Mouse (Mus musculus): ENCODE measurements around the gene Nfatc4.

Gene Nfatc4

DNA sequence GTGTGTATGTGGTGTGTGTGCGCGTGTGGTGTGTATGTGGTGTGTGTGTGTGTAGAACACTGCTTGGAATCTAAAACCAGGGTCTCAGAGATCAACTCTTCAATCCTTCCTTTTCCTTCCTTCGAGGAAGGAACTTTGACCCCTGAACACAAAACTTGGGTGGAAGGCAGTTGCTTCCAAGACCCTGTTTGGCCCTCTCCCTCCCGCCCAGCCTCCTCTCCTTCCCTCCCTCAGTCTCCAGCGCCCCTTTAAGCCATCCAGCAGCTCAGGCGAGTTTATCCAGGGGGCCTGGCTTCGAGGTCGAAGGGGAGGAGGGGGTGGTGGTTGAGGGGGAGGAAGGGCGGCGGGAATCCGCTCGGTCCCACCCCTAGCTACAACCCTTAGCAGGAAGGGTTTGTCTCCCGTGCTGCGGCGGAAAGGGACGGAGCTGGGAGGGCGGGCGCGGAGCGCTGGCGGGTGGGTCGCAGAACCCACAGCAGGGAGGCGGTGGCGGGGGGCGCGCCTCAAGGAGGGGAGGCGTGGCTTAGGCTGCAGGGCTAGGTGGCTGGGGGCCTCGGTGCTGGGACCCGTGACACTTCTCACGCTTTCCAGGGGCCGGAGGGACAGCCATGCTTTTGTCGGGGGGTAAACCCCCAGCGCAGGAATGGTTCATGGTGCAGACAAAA lies 30.8 kb downstream of the Nfatc4 start, which contains the start of gene Nynrin:
TSS of gene Nynrin (plus strand) at position 390 of the 665 bp plus-strand sequence.
- peak; percentile 91 for DNase-seq (ENCODE audit: extremely low spot score)

DNA sequence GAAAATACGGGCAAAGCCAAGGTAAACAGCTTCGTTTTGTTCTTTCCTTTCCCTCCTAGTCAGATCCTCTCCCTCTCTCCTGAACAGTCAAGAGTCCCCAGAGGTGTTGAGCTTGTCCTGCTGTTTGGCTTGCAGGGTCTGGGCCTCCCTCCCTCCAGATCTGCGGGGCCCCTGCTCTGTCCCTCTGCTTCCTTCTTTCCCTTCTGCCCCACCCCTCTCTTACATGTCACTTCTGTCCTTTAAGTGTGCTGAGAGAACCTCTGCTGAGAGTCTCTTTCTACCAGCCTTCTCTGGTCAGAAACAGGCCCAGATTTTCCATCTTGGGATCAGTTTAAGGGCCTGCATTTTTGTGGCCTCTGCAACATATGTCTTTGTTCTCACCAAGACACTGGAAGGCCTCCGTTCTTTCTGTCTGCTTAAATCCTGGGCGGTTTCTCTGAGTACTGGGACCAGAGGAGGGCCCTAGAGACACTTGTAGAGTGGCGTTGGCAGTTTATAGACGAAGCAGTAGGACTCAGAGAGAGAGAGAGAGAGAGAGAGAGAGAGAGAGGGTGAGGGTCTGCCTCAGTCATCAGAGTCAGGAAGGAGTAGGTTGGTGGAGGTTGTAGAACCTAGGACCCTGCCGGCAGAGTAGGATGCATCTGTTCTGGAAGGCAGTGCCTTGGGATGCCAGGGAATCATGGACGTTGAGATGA lies 31.6 kb downstream of the Nfatc4 start:
- DNase-seq (ENCODE audit: extremely low spot score): no peak

DNA sequence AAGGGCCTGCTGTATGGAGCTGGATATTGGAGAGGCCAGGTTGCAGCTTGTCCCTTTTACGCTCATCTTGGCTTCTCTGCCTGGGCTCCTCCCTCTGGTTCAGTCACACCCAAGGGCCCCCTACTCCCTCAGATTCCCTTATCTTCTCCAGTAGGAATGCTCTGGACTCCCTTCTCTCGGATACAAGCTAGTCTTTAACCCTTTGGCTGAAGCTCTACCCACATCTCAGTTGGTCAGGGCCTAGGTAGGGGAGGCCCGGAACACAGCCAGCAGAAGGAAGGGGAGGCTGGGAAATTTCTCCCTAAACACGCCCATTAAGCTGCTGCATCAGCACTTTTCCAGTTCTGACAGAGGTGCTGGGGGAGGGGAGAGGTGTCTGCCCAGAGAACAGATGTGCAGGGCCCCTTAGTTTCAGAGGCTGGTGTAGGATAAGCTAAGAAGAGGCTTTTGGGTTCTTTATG lies 32.2 kb downstream of the Nfatc4 start:
- peak; percentile 69 for DNase-seq (ENCODE audit: extremely low spot score)

GRCm38 (mm10) chr14:55857588-55857987 lies 34.6 kb downstream of the Nfatc4 start:
- no peak for DNase-seq (ENCODE audit: extremely low spot score)

DNA sequence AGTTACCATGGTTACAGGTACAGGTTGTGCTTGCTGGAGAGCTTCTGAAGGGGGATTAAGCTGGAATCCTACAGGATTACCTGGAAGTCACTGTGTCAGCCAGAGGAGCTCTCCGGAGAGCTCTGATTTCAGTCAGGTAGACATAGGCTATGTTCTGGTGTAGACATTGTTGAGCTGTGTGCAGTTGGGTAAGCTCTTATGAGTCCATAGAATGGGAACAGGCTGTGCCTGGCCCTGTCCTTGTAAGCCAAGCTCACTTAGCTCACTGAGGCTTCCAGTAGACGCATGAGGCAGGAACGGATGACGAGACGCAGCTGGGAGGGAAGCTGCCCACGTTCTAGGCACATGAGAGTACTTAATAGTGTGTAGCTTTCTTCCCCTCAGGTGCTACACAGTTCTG lies 39.2 kb downstream of the Nfatc4 start:
- DNase-seq (ENCODE audit: extremely low spot score): no peak

DNA sequence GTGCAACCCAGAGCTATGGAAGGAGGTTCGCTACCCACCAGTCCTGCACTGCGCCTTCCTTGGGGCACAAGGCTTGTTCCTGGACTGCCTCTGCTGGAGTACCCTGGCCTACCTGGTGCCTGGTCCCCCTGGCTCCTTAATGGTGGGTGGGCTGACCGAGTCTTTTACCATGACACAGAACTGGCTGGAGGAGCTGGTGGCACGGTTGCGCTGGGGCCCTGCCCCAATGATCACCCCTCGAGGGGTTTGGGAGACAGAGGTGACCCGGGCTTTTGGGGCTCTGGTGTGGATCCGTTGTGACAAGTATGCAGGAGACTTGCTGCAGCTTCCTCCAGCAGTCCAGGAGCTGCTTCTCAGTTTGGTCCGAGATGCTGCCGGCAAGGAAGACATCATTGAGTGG lies 40.0 kb downstream of the Nfatc4 start:
- DNase-seq (ENCODE audit: extremely low spot score): no peak

DNA sequence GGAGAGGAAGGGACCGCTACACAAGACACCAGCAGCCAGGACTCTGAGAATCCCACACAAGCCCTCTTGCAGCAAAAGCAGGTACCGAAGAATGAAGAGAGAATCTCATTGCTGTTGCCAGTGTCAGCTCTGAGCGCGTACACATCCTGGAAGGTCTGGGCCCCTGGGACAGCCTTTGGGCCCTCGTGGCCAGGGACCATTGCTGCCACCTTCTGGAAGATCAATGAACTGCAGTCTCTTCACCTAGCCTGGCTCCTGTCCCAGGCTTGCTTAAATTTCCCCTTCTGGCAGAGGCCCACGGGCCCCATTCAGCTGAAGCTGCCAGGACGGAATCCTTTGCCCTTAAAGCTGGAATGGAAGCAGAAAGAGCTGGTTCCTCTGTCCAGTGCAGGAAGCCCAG lies 40.8 kb downstream of the Nfatc4 start:
- peak; percentile 71 for DNase-seq (ENCODE audit: extremely low spot score)

DNA sequence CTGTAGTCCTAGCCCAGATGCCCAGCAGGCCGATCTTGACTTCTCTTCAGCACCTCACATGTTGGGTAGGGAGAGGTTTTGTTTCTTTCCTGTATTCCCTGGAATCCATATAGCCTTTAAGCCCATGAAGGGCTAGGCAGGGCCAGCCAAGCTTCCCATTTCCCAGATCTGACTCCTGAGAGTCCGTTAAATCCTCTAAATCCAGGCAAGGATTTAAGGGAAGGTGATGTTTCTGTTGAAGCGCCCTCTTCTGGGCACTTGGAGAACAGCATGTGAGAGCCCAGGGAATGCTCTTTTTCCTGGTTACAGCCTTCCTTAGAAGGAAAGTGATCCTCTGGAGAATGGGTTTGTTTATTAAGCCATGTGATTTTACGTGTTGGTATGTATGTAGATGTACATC lies 44.0 kb downstream of the Nfatc4 start:
- DNase-seq (ENCODE audit: extremely low spot score): peak; percentile 67

DNA sequence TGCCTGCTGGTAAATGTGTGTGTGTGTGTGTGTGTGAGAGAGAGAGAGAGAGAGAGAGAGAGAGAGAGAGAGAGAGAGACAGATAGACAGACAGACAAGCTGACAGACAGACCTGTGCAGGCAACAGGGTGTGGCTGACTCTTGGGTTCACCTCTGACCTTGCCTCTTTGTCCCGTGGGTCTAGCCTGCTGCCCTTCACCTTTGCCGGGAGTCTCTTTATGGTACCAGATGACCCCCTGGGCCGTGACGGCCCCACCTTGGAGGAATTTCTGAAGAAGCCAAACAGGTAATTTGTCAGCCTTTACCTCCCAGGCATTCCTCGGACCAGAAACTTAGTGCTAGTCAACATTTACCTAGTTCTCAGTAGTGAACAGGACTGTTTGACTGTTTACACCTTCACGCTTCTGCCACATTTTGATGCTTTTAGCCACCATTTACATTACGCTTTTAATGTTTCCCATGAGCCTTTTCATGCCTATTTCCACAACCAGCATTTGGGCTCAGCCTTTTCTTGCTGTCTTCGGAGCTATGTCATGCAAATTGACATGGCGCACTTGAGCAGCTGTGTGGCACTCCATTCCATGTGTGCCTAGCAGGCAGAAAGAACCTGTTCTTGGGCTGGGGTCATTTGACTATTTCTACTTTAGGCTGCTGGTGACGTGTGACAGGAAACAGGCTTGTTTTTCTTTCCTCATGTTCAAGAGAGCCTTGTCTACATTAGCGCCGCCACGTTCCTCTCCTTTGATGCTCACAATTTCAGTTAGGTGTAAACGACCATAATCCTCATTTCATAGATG lies 45.5 kb downstream of the Nfatc4 start:
- no peak for DNase-seq (ENCODE audit: extremely low spot score)

- no peak for DNase-seq (ENCODE audit: extremely low spot score)
These were observed 46.6 kb downstream of the Nfatc4 start for GRCm38 (mm10) chr14:55869538-55869937.

DNA sequence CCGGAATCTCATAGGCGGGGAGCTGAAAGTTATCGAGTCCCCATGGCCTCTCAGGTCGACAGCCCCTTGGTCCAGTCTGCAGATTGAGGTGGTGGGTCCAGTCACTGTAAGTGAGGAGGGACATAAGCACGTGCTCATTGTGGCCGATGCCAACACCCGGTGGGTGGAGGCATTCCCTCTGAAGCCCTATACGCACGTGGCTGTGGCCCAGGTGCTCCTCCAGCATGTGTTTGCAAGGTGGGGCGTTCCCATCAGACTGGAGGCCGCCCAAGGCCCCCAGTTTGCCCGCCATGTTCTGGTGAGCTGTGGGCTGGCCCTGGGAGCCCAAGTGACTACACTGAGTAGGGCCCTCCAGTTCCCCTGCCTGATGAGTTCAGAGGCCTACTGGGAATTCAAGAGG lies 49.1 kb downstream of the Nfatc4 start:
- no peak for DNase-seq (ENCODE audit: extremely low spot score)

DNA sequence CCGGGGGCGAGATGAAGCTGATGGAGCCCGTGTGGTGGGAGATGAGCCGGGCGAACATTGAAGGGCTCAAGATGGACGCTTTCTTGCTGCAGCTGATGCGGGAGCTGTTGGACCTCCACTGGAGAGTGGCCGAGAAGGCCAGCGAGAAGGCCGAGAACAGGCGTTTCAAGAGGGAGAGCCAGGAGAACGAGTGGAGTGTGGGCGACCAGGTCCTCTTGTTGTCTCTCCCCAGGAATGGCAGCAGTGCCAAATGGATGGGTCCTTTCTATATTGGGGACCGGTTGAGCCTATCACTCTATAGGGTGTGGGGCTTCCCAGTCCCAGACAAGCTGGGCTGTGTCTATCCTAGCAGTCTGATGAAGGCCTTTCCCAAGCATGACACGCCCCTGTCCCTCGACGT lies 49.6 kb downstream of the Nfatc4 start:
- no peak for DNase-seq (ENCODE audit: extremely low spot score)

DNA sequence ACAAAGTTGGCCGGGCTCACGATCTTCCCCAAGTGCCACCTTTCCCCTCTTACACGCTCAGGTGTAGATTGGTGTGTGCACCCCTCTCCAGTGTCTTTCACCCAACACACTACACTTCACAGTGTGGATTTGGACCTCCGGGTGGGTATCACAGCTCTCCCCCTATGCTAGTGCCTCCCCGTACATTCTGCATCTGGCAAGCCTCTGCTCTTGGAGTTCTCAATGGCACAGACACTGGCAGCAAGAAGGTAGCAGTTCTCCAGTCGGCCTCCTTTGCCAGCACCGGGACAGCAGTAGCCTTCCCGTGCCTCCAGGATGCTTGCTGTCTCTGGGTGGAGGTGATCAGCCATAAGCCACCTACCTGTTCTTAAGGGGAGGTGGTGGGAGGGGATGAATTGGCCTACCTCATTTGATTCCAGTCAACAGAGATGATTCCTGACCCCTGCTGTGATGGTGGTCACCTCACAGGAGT lies 50.3 kb downstream of the Nfatc4 start:
- DNase-seq (ENCODE audit: extremely low spot score): no peak

DNA sequence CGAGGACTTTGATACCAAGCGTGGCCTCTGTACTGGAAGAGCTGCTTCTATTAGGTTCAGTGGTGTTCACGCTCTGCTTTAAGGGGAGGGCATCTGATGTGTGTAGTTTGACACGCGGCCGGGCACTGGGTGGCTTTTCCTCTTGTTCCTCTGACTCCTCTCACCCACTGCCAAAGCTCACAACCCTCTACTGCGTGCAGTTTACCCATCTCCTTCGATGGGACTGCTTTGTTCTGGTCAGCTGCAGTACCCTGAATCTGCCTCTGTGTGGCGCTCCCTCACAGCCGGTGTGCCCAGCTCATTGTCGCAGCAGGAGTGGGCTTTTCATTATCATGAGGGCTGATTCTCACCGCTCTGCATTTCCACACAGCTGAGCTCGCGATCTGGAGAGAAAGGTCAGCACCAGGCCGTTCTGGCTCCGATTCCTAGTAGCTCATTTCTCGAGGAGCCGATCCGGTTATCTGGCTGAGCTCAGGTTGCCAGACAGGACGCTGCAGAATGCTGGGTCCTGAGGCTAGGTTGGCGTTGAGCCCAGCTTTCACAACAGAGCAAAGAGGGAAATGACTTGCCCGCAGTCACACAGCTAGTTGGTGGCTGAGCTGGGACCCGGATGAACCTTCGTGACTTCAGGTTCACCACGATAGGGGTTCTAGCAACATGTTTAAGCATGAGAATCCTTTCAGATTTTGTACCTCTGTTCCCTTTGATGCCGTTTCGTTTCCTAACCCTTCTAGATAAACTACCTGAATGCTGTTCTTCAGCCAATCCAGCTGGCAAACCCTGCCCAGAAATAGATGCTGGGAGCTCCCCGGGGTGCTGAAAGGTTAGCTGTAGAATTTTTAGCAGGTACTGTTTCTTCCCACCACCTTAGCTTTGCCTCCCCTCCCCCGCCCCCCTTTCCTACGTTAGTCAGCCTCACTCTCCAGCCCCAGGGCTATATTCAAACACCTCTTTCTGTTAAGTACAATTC lies 51.1 kb downstream of the Nfatc4 start:
- peak; percentile 88 for DNase-seq (ENCODE audit: extremely low spot score)

DNA sequence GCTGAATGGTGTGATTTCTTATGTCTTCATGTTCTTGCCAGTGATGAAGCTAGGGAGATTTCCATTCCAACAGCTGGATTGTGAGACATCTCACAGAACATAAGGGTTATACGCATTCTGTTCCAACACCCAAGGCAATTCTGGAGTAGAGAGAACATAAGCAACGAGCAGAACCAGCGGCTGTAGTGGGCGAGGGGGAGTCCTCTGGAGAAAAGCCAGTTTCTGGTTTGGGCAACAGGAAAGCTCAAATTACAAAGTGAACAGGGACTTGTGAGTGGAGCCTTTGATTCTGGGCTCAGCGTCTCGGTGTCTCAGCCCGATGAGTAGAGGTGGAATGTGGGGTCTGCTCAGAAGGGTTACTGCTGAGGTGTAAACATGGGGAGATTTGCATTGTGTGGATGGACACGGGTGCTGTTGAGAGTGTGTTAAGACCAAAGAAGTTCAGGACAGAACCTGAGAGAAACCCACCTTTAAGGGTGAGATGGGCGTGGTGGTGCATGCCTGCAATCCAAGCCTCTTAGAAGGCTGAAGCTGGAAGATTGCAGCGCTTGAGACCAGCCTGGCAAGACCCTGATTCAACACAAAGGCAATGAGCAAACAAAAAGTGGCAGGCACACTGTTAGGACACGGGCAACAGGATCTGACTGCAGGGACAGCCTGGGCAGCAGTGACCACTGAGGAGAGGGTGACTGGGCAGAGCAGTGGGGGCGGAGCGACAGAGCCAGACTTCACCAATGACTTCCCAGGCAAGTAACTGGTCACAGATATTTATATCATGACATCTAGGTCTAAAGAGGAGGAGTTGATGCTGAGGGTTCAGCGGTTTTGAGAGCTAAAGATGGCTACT lies 54.7 kb downstream of the Nfatc4 start:
- peak; percentile 57 for DNase-seq (ENCODE audit: extremely low spot score)

DNA sequence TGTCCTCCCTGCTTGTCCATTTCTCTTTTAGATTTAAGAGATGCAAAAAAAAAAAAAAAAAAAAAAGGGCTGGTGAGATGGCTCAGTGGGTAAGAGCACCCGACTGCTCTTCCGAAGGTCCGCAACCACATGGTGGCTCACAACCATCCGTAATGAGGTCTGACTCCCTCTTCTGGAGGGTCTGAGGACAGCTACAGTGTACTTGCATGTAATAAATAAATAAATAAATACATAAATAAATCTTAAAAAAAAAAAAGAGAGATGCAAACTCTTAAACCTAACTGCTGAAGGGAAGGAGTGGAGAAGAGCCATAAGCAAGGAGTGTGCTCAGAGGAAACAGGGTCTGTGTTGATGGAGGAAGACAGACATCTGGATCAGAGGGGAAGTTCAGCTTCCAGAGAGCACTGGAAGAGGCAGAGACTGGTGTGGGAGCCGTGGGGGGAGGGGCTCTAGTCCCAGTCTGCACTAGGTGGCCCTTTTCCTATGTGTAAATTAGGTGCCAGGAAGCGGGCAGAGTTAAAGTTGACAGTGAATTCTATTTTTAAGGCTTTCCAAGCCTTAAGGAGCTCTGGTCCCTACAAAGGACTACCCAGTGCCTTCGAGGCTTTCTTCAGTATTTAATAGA lies 55.5 kb downstream of the Nfatc4 start:
- DNase-seq (ENCODE audit: extremely low spot score): no peak

DNA sequence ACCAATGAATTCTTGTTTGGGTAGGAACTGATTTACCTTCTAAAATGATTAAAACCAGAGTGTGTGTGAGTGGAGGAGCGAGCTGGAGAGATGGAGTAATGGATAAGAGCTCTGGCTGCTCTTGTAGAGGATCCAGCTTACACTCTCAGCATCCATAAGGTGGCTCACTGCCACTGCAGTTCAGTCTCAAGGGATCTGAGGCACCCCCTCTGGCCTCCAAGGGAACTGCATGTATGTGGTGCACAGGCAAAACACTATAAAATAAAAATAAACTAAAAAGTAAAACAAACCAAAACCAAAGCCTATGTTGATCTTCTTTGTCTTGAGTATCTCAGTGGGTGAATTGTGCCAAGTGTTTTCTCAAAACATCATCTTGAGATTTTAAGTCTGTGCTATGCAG lies 56.7 kb downstream of the Nfatc4 start:
- peak; percentile 58 for DNase-seq (ENCODE audit: extremely low spot score)

- DNase-seq (ENCODE audit: extremely low spot score): no peak
These were observed 58.0 kb downstream of the Nfatc4 start for GRCm38 (mm10) chr14:55880982-55881381.

- no peak for DNase-seq (ENCODE audit: extremely low spot score)
These were observed 59.3 kb downstream of the Nfatc4 start for GRCm38 (mm10) chr14:55882171-55882641.
